16 mouse cellular contexts compared by ENCODE assay signal in the genomic region with DNA sequence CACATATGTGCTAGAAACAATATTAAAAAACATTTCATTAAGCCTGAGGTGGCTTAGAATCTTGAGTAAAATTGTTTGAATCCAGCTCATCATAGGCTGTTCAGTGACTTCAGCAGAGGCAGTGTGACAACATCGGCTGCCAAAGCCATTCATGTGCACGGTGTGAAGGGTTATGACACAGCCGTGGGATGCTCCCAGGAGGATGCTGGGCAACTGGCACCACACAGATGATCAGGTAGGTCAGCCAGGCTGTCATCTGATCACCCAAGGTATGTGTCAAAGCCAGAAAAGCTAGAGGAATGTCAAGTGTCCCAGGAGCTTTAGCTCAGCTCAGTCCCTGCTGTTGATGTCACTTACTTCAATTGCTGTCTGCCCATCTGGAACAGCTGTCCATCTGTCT. TPM values are rescaled to one million over a fixed set of nuclear protein-coding genes. Genes with fewer than 3 reads are reported as not detected.
A peak's percentile ranks its signal among the peaks of the same experiment; 100 is the strongest.
DNase-seq lines count a peak whose midpoint lies in the region.
"Had no signal": no experiment of that assay in that cellular context is flagged by ENCODE, and none has a peak within 500 bp of the region (broad histone marks: within the 10 kb centered on the region; RNA-seq: fewer than 3 reads in every experiment).

No protein-coding gene starts in this region.

- intact Hi-C loops in left cerebral cortex, postnatal 4 days (cut with DNase I) = no loop called here
- intact Hi-C loops in left cerebral cortex, postnatal 10 days (cut with DNase I) = no loop called here

- DNase-seq in cerebellum, adult 11-12 months = peak; percentile 6
- DNase-seq in cerebellum, adult 11 months = no peak
- DNase-seq in cerebellum, postnatal 25 days = peak; percentile 10 to 30
- no peak for DNase-seq in cerebellum, adult 9-10 months
- DNase-seq in left cerebral cortex, postnatal 4 days = peak; percentile 61
- no peak for DNase-seq in left cerebral cortex, postnatal 10 days (ENCODE audit: extremely low spot score in 1 of 2, low spot score in 2 of 2)
- peak; percentile 26 for DNase-seq in retina, postnatal 1 day
- DNase-seq: adrenal gland, postnatal 25 days; embryo, embryonic 11 days; gastrocnemius, adult 2 months; gastrocnemius, postnatal 25 days; heart, postnatal 10 days; heart, postnatal 4 days had no signal

RNA-seq across cellular contexts. Expression of a gene that starts 49.5 kb away (rescaled TPM):
- 100 to 1,000 TPM; 285 to 319 TPM for total RNA-seq in left cerebral cortex, postnatal 4 days (2021)
- total RNA-seq in left cerebral cortex, postnatal 10 days (2021) = 100 to 1,000 TPM; 464 to 479 TPM
- total RNA-seq: common myeloid progenitor, adult 5-6 weeks; granulocyte monocyte progenitor cell, adult 5-6 weeks; MEL had no signal

Comparison
In these comparisons a context has a peak if more than half of its experiments do, and no peak if none do; other contexts are left out.
1. DNase-seq: peak in cerebellum, adult 11-12 months (single experiment), cerebellum, postnatal 25 days (2 of 2), left cerebral cortex, postnatal 4 days (single experiment) and retina, postnatal 1 day (single experiment); none in cerebellum, adult 11 months (single experiment), cerebellum, adult 9-10 months (single experiment) and left cerebral cortex, postnatal 10 days (0 of 2).